Comparison of ENCODE assay signal across 30 mouse cellular contexts in the genomic region with DNA sequence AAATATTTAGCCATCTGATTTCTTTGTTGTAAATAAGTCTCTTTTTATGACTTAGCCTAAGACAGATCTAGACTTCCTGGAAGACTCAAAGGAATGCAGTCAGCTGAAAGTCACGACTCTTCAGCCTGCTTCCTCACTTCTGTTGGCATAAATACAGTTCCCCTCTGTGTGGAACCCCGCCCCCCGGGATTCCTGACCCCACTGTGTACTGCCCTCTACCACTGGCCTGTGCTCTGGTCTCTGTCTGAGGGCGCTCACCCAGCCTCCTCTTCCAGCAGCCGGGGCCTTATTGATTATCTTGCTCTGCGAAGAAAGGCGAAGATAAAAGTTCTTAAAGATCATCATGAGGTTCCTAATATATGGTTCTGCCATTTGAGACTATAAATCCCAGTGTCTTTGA.
DNase-seq lines count a peak whose midpoint lies in the region; ATAC-seq lines count a peak whose summit lies in the region.
"Had no signal": no experiment of that assay in that cellular context is flagged by ENCODE, and none has a peak within 500 bp of the region (broad histone marks: within the 10 kb centered on the region; RNA-seq: fewer than 3 reads in every experiment).

No protein-coding gene starts in this region.

- peak; percentile 41; the same call in 1 of the 2 replicates for ATAC-seq in intestine, embryonic 15.5 days
- no peak for ATAC-seq in intestine, embryonic 16.5 days
- peak; percentile 59; the same call in 1 of the 2 replicates for ATAC-seq in neural tube, embryonic 13.5 days (ENCODE audit: low read depth)
- ATAC-seq: activated CD4-positive, CD25-positive, alpha-beta regulatory T cell, adult 4 months; midbrain, embryonic 15.5 days had no signal

- H3K4me2 ChIP-seq in intestine, embryonic 15.5 days (replicated peaks) = no peak overlapping the region
- H3K4me2 ChIP-seq in intestine, embryonic 16.5 days (ENCODE audit: low read depth, low read length) = no peak overlapping the region
- H3K4me2 ChIP-seq in neural tube, embryonic 13.5 days = no peak overlapping the region
- H3K4me2 ChIP-seq: embryonic facial prominence, embryonic 15.5 days; forebrain, embryonic 13.5 days; heart, embryonic 11.5 days; hindbrain, embryonic 13.5 days; limb, embryonic 12.5 days; liver, embryonic 15.5 days; midbrain, embryonic 15.5 days had no signal

- H3K36me3 ChIP-seq in intestine, embryonic 15.5 days = no peaks in the 10 kb centered on the region
- no peaks in the 10 kb centered on the region for H3K36me3 ChIP-seq in intestine, embryonic 16.5 days (ENCODE audit: control insufficient read depth, insufficient read depth, low read length)
- H3K36me3 ChIP-seq in neural tube, embryonic 13.5 days = no peaks in the 10 kb centered on the region
- H3K36me3 ChIP-seq: embryonic facial prominence, embryonic 15.5 days; liver, embryonic 15.5 days; midbrain, embryonic 10.5 days; midbrain, embryonic 15.5 days had no signal

- H3K27ac ChIP-seq in intestine, embryonic 15.5 days = no peak overlapping the region
- H3K27ac ChIP-seq in intestine, embryonic 16.5 days (ENCODE audit: low read length) = no peak overlapping the region
- no peak overlapping the region for H3K27ac ChIP-seq in neural tube, embryonic 13.5 days (replicated peaks)
- H3K27ac ChIP-seq: embryonic facial prominence, embryonic 15.5 days; forebrain, embryonic 13.5 days; hindbrain, embryonic 13.5 days; layer of hippocampus, adult 2 months; left cerebral cortex, adult 2 months; limb, embryonic 12.5 days; liver, embryonic 15.5 days; midbrain, embryonic 10.5 days; midbrain, embryonic 15.5 days; stomach, postnatal 0 days had no signal

- 0 out of 2 replicates have a peak, but pooled peaks cover 8% of the 10 kb centered on the region for H3K4me1 ChIP-seq in intestine, embryonic 15.5 days (replicated peaks)
- 0 out of 2 replicates have a peak, but pooled peaks cover 2% of the 10 kb centered on the region for H3K4me1 ChIP-seq in intestine, embryonic 16.5 days (ENCODE audit: control insufficient read depth, insufficient read depth, low read length)
- H3K4me1 ChIP-seq in neural tube, embryonic 13.5 days (replicated peaks) = peaks cover 5% of the 10 kb centered on the region; the same call in 1 of the 2 replicates
- H3K4me1 ChIP-seq: liver, embryonic 15.5 days; midbrain, embryonic 10.5 days; midbrain, embryonic 15.5 days had no signal

- no peak overlapping the region for H3K4me3 ChIP-seq in intestine, embryonic 15.5 days (replicated peaks)
- H3K4me3 ChIP-seq in intestine, embryonic 16.5 days (ENCODE audit: low read length) = no peak overlapping the region
- H3K4me3 ChIP-seq in neural tube, embryonic 13.5 days = no peak overlapping the region
- H3K4me3 ChIP-seq: embryonic facial prominence, embryonic 15.5 days; forebrain, embryonic 13.5 days; hindbrain, embryonic 13.5 days; layer of hippocampus, adult 2 months; left cerebral cortex, adult 2 months; limb, embryonic 12.5 days; liver, embryonic 15.5 days; midbrain, embryonic 10.5 days; midbrain, embryonic 15.5 days had no signal

- peak; percentile 44 for DNase-seq in cerebellum, adult 11-12 months
- no peak for DNase-seq in cerebellum, adult 9-10 months
- DNase-seq in kidney, postnatal 14 days = peak; percentile 18
- DNase-seq in kidney, adult 8-10 months = no peak
- DNase-seq in neural tube, embryonic 10.5 days (ENCODE audit: extremely low spot score, low spot score) = no peak
- DNase-seq: adrenal gland, adult 2 months; adrenal gland, postnatal 36 days; gastrocnemius, postnatal 10 days; heart, postnatal 4 days; lung, postnatal 14 days; right cerebral cortex, adult 18-20 months; right cerebral cortex, postnatal 4 days; thymus, adult 18-20 months; thymus, postnatal 25 days had no signal

- no peaks in the 10 kb centered on the region for H3K27me3 ChIP-seq in intestine, embryonic 15.5 days (replicated peaks)
- H3K27me3 ChIP-seq in intestine, embryonic 16.5 days (replicated peaks; ENCODE audit: control insufficient read depth, insufficient read depth, low read length) = no peaks in the 10 kb centered on the region
- no peaks in the 10 kb centered on the region for H3K27me3 ChIP-seq in neural tube, embryonic 13.5 days
- H3K27me3 ChIP-seq: CH12.LX; embryonic facial prominence, embryonic 15.5 days; forebrain, embryonic 13.5 days; hindbrain, embryonic 13.5 days; liver, embryonic 15.5 days; midbrain, embryonic 15.5 days had no signal

- no peak overlapping the region for H3K9ac ChIP-seq in intestine, embryonic 15.5 days
- H3K9ac ChIP-seq in intestine, embryonic 16.5 days (ENCODE audit: low read depth, low read length) = no peak overlapping the region
- H3K9ac ChIP-seq in neural tube, embryonic 13.5 days = no peak overlapping the region
- H3K9ac ChIP-seq: embryonic facial prominence, embryonic 15.5 days; forebrain, embryonic 13.5 days; hindbrain, embryonic 13.5 days; limb, embryonic 12.5 days; liver, embryonic 15.5 days; midbrain, embryonic 15.5 days had no signal

- no peaks in the 10 kb centered on the region for H3K9me3 ChIP-seq in intestine, embryonic 15.5 days
- H3K9me3 ChIP-seq in intestine, embryonic 16.5 days (ENCODE audit: control insufficient read depth, low read length) = no peaks in the 10 kb centered on the region
- no peaks in the 10 kb centered on the region for H3K9me3 ChIP-seq in neural tube, embryonic 13.5 days
- H3K9me3 ChIP-seq: embryonic facial prominence, embryonic 15.5 days; forebrain, embryonic 13.5 days; hindbrain, embryonic 13.5 days; limb, embryonic 12.5 days; liver, embryonic 15.5 days; midbrain, embryonic 10.5 days; midbrain, embryonic 15.5 days had no signal

- 40% methylated on average over 7 of the region's 7 CpGs for WGBS in intestine, embryonic 15.5 days
- 52% methylated on average over 7 of the region's 7 CpGs for WGBS in intestine, embryonic 16.5 days
- 62% methylated on average over 7 of the region's 7 CpGs for WGBS in neural tube, embryonic 13.5 days

Comparison
In these comparisons a context has a peak if more than half of its experiments do, and no peak if none do; other contexts are left out.
1. DNase-seq: peak in cerebellum, adult 11-12 months (single experiment) and kidney, postnatal 14 days (single experiment); none in cerebellum, adult 9-10 months (single experiment), kidney, adult 8-10 months (0 of 2) and neural tube, embryonic 10.5 days (single experiment).